Mouse (Mus musculus) adrenal gland, postnatal 36 days (tissue): ENCODE results near the gene Sptbn1. TPM values are rescaled to one million over a fixed set of nuclear protein-coding genes. Genes with fewer than 3 reads are reported as not detected.
A peak's percentile ranks its signal among the peaks of the same experiment; 100 is the strongest.

ENCODE experiments used
- DNase-seq, 2 experiments: peaks; one replicate each; pipeline ENCODE4 v3.0.0; 2021; ENCODE audit warnings: mixed read lengths in 1 of 2
- long read RNA-seq, 2 experiments: library from polyadenylated mRNA; stranded (forward); transcript quantifications; one replicate each; pipeline ENCODE4 v2.0.0; 2021; ENCODE audit warnings: borderline sequencing depth in 2 of 2
- total RNA-seq, 2 experiments: library from RNA; stranded (reverse); gene quantifications; 2 replicates each; pipeline ENCODE4 v1.2.3; 2021

The Sptbn1 gene
- 100 to 1,000 TPM; 310 to 342 TPM for total RNA-seq
- long read RNA-seq, experiment 1, full-length matches to known transcripts: 3 of 57 reads
- long read RNA-seq, experiment 1, partial matches to known transcripts: 51 of 57 reads
- long read RNA-seq, experiment 1, other reads (novel, unspliced or antisense): 3 of 57 reads
- long read RNA-seq, experiment 2, full-length matches to known transcripts: 2 of 14 reads
- long read RNA-seq, experiment 2, partial matches to known transcripts: 8 of 14 reads
- long read RNA-seq, experiment 2, other reads (novel, unspliced or antisense): 4 of 14 reads

- peak; percentile 94 for DNase-seq
Measured at GRCm38 (mm10) chr11:30267892-30268647, at the start of gene Sptbn1. Gene Sptbn1 (minus strand): TSS chr11:30268175.

- DNase-seq: no peak
Measured at GRCm38 (mm10) chr11:30294279-30294678, 26.3 kb upstream of the Sptbn1 start.

GRCm38 (mm10) chr11:30292221-30293160 lies 24.5 kb upstream of the Sptbn1 start:
- no peak for DNase-seq

GRCm38 (mm10) chr11:30291155-30291554 lies 23.2 kb upstream of the Sptbn1 start:
- DNase-seq: peak; percentile 45 to 57

GRCm38 (mm10) chr11:30289470-30290431 lies 21.8 kb upstream of the Sptbn1 start:
- no peak for DNase-seq

GRCm38 (mm10) chr11:30288075-30288474 lies 20.1 kb upstream of the Sptbn1 start:
- no peak for DNase-seq

GRCm38 (mm10) chr11:30283710-30284109 lies 15.7 kb upstream of the Sptbn1 start:
- DNase-seq: peak; percentile 6 to 30

GRCm38 (mm10) chr11:30281096-30281495 lies 13.1 kb upstream of the Sptbn1 start:
- no peak for DNase-seq

GRCm38 (mm10) chr11:30279278-30279677 lies 11.3 kb upstream of the Sptbn1 start:
- DNase-seq: peak; percentile 27 to 51

- no peak for DNase-seq
Measured at GRCm38 (mm10) chr11:30275436-30276031, 7.6 kb upstream of the Sptbn1 start.

- DNase-seq: no peak
Measured at GRCm38 (mm10) chr11:30269524-30269923, 1.5 kb upstream of the Sptbn1 start.

GRCm38 (mm10) chr11:30268648-30269375 lies 837 bp upstream of the Sptbn1 start:
- no peak for DNase-seq

- peak; percentile 61 to 79 for DNase-seq
Measured at GRCm38 (mm10) chr11:30267036-30267891, 711 bp downstream of the Sptbn1 start.

GRCm38 (mm10) chr11:30266691-30267035 lies 1.3 kb downstream of the Sptbn1 start:
- no peak for DNase-seq

GRCm38 (mm10) chr11:30265666-30266065 lies 2.3 kb downstream of the Sptbn1 start:
- no peak for DNase-seq

- no peak for DNase-seq
Measured at GRCm38 (mm10) chr11:30263627-30264026, 4.3 kb downstream of the Sptbn1 start.

GRCm38 (mm10) chr11:30258739-30259350 lies 9.1 kb downstream of the Sptbn1 start:
- DNase-seq: no peak

GRCm38 (mm10) chr11:30257812-30258211 lies 10.2 kb downstream of the Sptbn1 start:
- DNase-seq: peak; percentile 77 to 89

- no peak for DNase-seq
Measured at GRCm38 (mm10) chr11:30257085-30257484, 10.9 kb downstream of the Sptbn1 start.
